Mouse (Mus musculus): ENCODE results near the gene Chaf1a. TPM values are rescaled to one million over a fixed set of nuclear protein-coding genes. Genes with fewer than 3 reads are reported as not detected.

Chaf1a gene
- total and polyA plus RNA-seq, 3 experiments = 49.5 to 116 TPM; not detected in 1

- no peak for DNase-seq (ENCODE audit: low read depth, low spot score)
- no peak for TF ChIP-seq JUND (IDR thresholded peaks at IDR 0.05; ENCODE audit: low read depth, low read length)
- no peak for TF ChIP-seq NELFE (IDR thresholded peaks at IDR 0.05; ENCODE audit: low read depth, low read length)
- no peak for TF ChIP-seq MAZ (IDR thresholded peaks at IDR 0.05; ENCODE audit: low read depth, low read length)
- TF ChIP-seq HCFC1 (IDR thresholded peaks at IDR 0.05; ENCODE audit: low read depth, low read length) = no peak
- no peak for TF ChIP-seq ZNF384 (IDR thresholded peaks at IDR 0.05; ENCODE audit: low read depth, low read length)
- no peak for TF ChIP-seq POLR2AphosphoS2 (IDR thresholded peaks at IDR 0.05; ENCODE audit: low read length)
- TF ChIP-seq SMC3 (IDR thresholded peaks at IDR 0.05; ENCODE audit: low read depth, low read length) = no peak
- TF ChIP-seq MAX (IDR thresholded peaks at IDR 0.05; ENCODE audit: low read length) = no peak
- TF ChIP-seq BHLHE40 (IDR thresholded peaks at IDR 0.05; ENCODE audit: borderline replicate concordance, low read depth, low read length) = no peak
- no peak for TF ChIP-seq NRF1 (IDR thresholded peaks at IDR 0.05; ENCODE audit: insufficient read depth, low read depth, low read length, poor library complexity, severe bottlenecking)
- no peak for TF ChIP-seq POLR2A (IDR thresholded peaks at IDR 0.05; ENCODE audit: control insufficient read depth in 1 of 2, insufficient read depth in 1 of 2, low read depth in 1 of 2, low read length in 2 of 2, poor library complexity in 1 of 2)
- no peak for TF ChIP-seq POLR2AphosphoS5 (IDR thresholded peaks at IDR 0.05; ENCODE audit: borderline replicate concordance, low read depth, low read length)
- no peak for TF ChIP-seq CHD1 (IDR thresholded peaks at IDR 0.05; ENCODE audit: low read depth, low read length)
- TF ChIP-seq GABPA (IDR thresholded peaks at IDR 0.05; ENCODE audit: low read depth, low read length) = no peak
- H3K27ac ChIP-seq (ENCODE audit: control insufficient read depth, low read depth, low read length) = no peak overlapping the region
- H3K36me3 ChIP-seq (ENCODE audit: control insufficient read depth in 1 of 2, insufficient read depth in 2 of 2, low read length in 2 of 2) = peaks cover 0 to 7% of the 10 kb centered on the region in 2 experiments; a peak in 1 of 4 replicates
- H3K4me3 ChIP-seq (ENCODE audit: control insufficient read depth in 1 of 2, insufficient read depth in 1 of 2, low read depth in 2 of 2, low read length in 2 of 2) = no peak overlapping the region
- no peaks in the 10 kb centered on the region for H3K27me3 ChIP-seq (ENCODE audit: control insufficient read depth in 1 of 2, insufficient read depth in 2 of 2, low read length in 2 of 2)
- H3K9me3 ChIP-seq (replicated peaks; ENCODE audit: insufficient read depth, low read length) = no peaks in the 10 kb centered on the region
- H3K79me2 ChIP-seq (ENCODE audit: control insufficient read depth, insufficient read depth, low read length, poor library complexity) = peaks cover 19% of the 10 kb centered on the region
- H3K4me1 ChIP-seq (ENCODE audit: control insufficient read depth in 1 of 2, insufficient read depth in 2 of 2, low read length in 2 of 2) = no peaks in the 10 kb centered on the region
- no peak overlapping the region for H3K9ac ChIP-seq (ENCODE audit: control insufficient read depth, low read depth, low read length, poor library complexity, severe bottlenecking)
Measured at GRCm38 (mm10) chr17:56023386-56023785, 16.9 kb upstream of the Chaf1a start.

- Histone ChIP-seq H3K4me3 (ENCODE audit: control insufficient read depth in 1 of 2, insufficient read depth in 1 of 2, low read depth in 2 of 2, low read length in 2 of 2) (no peak overlapping the region), H3K79me2 (ENCODE audit: control insufficient read depth, insufficient read depth, low read length, poor library complexity) (peaks cover 30% of the 10 kb centered on the region), H3K9ac (ENCODE audit: control insufficient read depth, low read depth, low read length, poor library complexity, severe bottlenecking) (no peak overlapping the region), H3K27ac (ENCODE audit: control insufficient read depth, low read depth, low read length) (no peak overlapping the region), H3K36me3 (ENCODE audit: control insufficient read depth in 1 of 2, insufficient read depth in 2 of 2, low read length in 2 of 2) (peaks cover 0 to 12% of the 10 kb centered on the region in 2 experiments; a peak in 2 of 4 replicates), H3K9me3 (replicated peaks; ENCODE audit: insufficient read depth, low read length) (no peaks in the 10 kb centered on the region), H3K27me3 (ENCODE audit: control insufficient read depth in 1 of 2, insufficient read depth in 2 of 2, low read length in 2 of 2) (no peaks in the 10 kb centered on the region), H3K4me1 (ENCODE audit: control insufficient read depth in 1 of 2, insufficient read depth in 2 of 2, low read length in 2 of 2) (no peaks in the 10 kb centered on the region)
- no peak for DNase-seq (ENCODE audit: low read depth, low spot score)
- TF ChIP-seq SIN3A (IDR thresholded peaks at IDR 0.05; ENCODE audit: low read length) (no peak), JUND (IDR thresholded peaks at IDR 0.05; ENCODE audit: low read depth, low read length) (no peak), E2F4 (IDR thresholded peaks at IDR 0.05; ENCODE audit: borderline replicate concordance, low read depth, low read length) (no peak), UBTF (IDR thresholded peaks at IDR 0.05; ENCODE audit: borderline replicate concordance, insufficient read depth, low read depth, low read length) (no peak), NELFE (IDR thresholded peaks at IDR 0.05; ENCODE audit: low read depth, low read length) (no peak), ZNF384 (IDR thresholded peaks at IDR 0.05; ENCODE audit: low read depth, low read length) (no peak), ZKSCAN1 (IDR thresholded peaks at IDR 0.05; ENCODE audit: low read depth, low read length) (no peak), BHLHE40 (IDR thresholded peaks at IDR 0.05; ENCODE audit: borderline replicate concordance, low read depth, low read length) (no peak), ZC3H11A (IDR thresholded peaks at IDR 0.05; ENCODE audit: low read depth, low read length) (no peak), TCF12 (IDR thresholded peaks at IDR 0.05; ENCODE audit: low read depth, low read length) (no peak), SMC3 (IDR thresholded peaks at IDR 0.05; ENCODE audit: low read depth, low read length) (no peak), GATA1 (IDR thresholded peaks at IDR 0.05; ENCODE audit: low read depth, low read length) (no peak), MYB (IDR thresholded peaks at IDR 0.05; ENCODE audit: low read depth, low read length) (no peak), GABPA (IDR thresholded peaks at IDR 0.05; ENCODE audit: low read depth, low read length) (no peak)
Measured at GRCm38 (mm10) chr17:56024476-56024875, 15.8 kb upstream of the Chaf1a start.

Data from MEL (cell line).